Mouse (Mus musculus) brain, embryonic 18.5 days (tissue): ENCODE measurements around the gene Zfp384.

Experiments
- DNase-seq: peaks from one replicate; pipeline ENCODE4 v3.0.0-alpha.2; 2012; ENCODE audit warnings: low read depth, low spot score

The Zfp384 gene

DNA sequence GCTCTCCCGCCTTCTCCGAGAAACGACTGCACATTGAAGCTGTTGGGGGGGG is at the start of gene Zfp384:
Zfp384 (plus strand) TSS at position 17 of the 52 bp plus-strand sequence.
- no peak for DNase-seq

DNA sequence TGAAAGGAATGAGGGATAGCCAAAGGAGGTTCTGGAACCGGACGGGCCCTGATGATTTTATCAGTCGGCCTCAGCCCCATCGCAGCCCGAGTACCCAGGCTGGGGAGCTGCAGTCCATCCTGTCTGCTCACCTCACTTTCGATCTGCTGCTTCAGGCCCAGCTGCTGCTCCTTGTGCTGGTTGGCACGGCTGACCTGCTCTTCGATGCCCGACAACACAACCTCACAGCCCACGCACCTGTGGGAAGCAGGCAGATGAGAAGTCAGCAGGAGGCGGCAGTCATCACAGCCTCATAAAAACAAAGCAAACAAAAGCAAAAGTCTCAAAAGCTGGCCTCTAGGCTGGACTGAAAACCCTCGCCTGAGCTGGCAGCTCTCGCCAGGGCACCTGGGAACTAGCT is 49.0 kb upstream of the Zfp384 start:
- no peak for DNase-seq

DNA sequence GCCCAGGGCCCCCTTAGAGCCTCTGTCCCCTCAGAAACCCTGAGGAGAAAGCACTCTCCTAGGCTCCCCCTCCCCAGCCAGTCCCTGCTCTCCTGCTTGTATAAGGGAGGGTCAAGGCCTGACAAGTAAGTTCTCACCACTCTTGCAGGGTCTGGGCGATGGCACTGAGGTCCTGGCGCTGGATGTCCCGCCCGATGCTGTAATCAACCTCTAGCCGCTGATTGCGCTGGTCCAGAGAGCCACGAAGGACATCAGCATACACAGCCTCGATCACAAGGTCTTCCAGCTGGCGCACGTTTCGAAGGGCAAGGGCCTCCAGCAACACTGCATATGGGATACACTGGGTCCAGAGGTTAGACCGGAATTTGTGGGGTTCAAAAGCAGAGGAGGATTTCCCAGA is 47.9 kb upstream of the Zfp384 start:
- DNase-seq = no peak

DNA sequence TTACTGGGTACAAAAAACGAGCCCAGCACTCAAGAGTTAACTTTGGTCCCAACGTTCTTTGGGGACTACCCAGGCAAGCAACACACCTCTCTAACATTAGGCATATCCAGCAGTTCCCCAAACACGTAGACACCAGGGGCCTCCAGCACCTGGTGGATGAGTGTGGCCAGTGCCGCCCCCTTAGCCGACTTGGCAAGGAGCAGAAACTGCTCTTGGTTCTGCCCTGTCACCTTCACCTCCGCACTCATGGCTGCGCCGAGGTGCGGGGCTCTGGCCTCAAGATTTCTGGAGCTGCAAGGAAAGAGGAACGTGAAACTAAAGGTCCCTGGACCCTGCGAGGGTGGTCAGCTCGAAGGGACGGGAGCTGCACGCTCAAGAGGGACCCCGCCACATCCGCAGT is 44.3 kb upstream of the Zfp384 start:
- DNase-seq = no peak

DNA sequence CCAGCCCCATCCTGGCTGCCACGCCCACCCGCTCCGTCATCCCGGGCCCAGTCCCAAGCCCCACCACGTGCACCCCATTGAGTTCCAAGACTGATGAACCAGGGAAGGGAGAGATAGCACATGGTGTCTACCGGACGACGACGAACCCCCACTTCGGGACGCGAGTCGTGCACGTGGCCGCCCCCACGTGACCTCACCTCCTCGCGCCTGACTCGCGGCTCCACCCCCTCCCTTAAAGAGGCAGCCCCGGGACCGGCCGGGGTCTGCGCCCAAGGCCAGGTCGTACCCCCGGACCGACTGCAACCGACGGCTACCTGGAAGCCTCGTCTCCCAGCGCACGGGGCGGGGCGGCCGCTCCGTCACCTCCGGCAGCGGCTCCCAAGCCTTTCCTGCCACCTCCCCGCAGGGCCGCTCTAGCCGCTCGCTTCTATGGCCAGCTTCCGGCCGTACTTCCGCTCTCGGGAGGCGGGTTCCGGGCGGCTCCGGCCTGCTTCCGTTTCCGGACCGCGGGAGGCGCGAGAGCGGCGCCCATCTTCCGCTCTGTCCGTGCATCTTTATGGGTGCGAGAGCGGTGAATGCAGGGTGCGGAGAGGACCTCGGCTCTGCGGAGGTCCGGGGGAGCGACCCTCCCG is 43.7 kb upstream of the Zfp384 start, which contains the start of gene Cops7a:
Cops7a (minus strand) TSS at position 451 of the 632 bp plus-strand sequence.
- DNase-seq = peak; percentile 88

DNA sequence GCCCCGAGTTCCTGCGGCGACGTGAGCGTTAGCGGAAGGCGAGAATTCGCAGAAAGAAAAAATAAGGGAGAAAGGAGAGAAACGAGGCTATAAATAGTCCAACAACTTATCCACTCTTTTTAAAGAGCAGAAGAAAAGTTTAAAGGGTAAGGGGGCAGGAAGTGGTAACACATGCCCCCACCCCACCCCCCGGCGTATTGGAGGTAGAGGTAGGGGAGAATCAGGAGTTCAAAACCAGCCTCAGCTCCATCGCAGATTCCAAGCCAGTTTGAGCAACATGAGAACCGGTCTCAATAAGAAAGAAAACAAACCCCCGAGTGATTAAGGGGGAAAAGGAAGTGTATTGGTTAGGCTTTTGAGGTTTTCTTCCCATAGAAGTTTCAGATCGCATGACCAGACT is 43.2 kb upstream of the Zfp384 start:
- DNase-seq = no peak

DNA sequence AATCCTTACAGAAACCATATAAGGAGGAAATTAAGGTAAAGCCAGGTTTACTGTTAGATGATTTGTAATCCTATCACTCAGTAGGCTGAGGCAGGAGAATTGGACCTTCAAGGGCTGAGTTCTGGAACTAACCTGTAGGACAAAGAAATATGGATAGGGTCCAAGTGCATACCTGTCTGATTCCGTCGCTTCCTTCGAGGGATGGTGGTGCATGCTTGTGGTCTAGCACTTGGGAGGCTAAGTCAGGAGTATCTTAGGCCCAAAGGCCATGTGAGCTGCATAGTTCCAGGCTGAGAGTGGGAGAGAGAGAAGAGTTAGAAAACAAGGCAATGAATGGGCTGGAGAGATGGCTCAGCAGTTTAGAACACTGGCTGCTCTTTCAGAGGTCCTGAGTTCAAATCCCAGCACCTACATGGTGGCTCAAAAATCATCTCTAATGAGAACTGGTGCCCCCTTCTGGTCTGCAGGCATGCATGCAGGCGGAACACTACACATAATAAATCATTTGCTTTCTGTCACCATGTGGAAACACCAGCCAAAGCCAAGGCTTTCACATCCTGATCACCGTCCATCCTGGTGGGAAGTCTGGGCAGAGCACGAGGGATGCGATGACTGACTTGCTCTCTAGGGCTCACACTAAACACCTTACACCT is 42.4 kb upstream of the Zfp384 start:
- DNase-seq = no peak

DNA sequence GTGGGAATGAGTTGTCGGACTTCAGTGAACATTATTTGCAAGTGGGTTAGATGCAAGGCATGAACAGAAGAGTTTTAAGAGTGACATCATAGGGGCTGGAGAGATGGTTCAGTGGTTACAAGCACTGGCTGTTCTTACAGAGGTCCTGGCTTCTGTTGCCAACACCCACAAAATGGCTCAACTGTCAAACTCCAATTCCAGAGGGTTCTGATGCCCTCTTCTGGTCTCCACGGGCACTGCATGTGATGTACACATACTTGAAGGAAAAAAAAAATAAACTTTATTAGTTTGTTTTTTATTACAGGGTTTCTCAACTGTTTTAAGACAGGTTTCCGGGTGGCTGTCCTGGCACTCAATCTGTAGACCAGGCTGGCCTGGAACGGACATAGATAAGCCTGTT is 41.2 kb upstream of the Zfp384 start:
- no peak for DNase-seq

DNA sequence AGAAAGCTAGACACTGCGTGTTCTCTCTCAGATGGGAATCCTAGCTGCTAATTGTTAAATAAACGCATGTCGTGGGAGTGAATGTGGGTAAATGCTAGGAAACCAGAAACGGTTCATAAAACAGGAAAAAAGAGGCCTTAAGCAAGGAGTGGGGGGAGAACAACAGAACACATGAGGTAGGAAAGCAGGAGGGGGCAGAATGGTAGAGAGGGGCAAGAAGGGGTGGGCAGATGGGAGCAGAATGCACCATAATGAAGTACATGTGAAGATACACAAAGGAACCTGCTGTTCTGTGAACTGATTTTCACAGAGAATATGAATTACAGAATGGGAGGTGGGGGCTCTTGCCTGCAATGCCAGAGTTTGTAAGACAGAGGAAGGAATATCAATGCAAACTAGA is 16.7 kb upstream of the Zfp384 start:
- DNase-seq = no peak

DNA sequence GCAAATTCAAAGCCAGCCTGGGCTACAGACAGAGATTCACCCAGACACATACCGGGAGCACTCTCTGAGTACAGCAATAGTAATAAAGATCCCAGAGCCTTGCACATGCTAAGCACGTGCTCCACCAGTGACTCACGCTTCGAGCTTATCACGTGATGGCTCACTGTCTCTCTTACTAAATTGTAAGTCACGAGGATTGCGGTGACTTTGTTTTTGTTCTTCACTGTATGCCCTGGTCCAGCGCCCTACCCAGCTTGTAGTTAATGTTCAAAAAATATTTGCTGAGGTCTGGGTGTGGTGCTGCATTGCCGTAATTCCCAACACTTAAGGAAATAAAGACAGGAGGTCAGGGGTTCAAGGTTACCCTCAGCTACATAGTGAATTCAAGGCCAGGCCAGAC is 15.6 kb upstream of the Zfp384 start:
- no peak for DNase-seq

DNA sequence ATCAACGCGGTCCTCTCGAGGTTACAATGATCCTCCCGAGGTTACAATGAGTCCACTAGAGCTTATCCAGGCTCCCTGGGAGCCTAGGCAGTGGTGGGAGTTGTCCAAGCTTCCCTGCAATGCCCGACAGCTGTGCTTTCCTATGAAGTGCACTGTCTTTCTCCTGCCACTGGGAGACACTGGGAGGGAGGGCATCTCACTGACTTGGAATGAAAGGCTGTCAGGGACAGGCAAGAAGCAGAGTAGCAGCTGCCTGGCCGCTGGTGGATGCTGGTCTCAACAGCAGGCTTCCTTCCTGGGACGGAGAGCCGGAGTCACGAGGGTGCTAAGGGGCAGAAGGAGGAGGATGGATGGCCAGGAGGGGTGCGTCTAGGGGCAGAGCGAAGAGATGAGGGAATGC is 15.1 kb upstream of the Zfp384 start:
- DNase-seq = no peak

DNA sequence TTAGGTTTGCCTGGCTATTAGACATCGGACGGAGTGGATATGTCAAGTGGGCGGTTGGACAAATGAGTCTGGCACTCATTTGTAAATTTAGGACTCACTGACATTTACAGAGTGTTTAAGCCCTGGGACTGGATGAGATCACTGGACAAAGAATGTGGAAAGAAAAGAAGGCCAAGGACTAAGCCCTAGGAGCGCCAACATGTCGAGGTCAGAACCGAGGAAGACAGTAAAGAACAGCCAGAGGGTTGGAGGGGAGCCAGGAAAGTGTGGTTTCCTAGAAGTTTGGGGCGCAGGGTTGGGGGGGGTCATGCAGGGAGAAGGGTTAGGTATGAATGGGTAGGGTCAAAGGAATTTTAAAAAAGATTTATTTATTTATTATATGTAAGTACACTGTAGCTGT is 13.7 kb upstream of the Zfp384 start:
- DNase-seq = no peak

DNA sequence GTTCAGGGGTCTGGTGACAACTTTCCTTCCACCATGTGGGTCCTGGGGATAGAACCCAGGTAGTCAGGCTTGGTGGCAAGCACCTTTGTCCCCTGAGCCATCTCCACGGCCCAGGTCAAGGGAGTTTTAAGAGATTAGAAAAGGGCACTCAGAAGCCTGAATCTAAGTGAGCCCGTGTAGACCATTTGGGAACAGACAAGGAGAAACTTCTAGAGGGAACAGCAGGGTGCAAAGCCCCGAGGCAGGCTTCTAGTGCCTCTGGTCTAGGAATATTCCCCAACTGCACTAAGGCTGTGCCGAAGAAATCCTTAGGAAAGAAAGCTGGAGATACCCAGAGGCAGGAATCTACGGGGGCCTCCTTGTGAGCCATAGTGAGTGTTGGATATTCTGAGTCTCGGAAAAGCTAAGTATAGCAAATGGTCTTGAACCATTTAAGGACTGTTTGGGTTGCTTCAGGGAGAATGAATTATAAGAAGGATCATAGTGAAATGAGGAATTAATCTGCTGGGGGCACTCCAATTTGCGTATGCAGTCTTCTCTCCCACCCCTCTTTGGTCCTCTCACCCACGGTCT is 13.0 kb upstream of the Zfp384 start:
- no peak for DNase-seq

DNA sequence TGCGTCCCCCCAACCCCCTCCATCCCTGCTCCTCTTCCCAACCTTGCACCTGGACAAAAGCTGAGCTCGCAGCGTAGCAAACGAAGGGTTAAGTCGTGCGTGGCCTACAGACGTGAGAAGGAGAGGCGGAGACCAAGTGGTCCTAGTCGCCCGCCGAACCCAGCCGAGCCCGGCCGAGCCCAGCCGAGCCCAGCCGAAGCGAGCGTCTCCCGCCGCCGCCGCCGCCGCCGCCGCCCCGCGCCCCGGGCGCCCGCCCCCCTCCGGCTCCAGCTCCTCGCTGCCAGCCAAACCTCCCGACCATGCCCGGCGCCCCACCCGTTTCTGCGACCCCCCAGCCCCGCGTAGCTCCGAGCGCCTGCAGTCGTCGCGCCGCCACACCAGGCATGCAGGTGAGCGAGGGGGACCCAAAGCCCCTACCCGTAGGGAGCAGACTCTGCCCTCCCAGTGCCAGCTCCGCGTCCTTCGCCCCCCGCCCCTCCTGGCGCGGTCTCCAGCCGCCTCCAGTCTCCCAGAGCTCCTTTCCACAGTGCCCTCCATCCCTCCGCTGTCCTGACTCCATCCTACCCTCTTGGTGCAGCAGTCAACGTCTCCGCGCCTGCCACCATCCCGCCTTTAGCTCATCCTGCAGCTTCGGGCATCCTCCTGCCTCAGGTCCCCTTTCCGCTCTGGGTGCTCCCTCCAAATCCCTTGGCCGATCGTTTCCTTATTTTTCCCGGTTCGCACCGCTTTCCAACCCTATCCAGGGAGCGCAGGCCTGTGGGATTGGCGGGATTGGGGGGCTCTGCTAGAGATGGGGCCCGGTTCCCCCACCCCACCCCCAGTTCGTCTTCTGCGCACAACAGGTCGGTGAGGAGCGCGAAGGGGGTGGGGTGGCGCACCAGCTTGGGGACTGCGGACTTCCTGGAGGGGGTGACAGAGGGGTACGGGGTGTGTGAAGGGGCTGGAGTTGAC is 12.1 kb upstream of the Zfp384 start, which contains the start of gene Pianp:
Pianp (plus strand) TSS at position 144 of the 951 bp plus-strand sequence.
- no peak for DNase-seq

DNA sequence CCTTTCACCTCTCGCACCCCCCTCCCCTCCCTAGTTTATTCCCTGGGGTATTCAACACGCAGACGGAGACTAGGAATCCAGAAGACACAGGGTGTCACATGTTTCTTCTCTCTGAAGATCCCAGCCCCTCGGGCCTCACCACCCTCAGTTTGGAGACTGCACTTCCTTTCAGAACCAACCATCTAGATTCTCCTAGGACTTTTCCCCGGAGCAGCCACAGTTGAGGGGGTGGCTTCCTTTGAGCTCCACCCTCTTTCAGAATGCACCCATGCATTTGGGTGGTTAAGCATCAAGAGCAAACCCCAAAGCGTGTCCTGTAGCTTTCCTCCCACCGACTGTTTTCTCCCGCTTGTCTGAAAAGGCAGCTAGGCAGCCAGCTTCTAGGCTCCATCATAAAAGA is 10.9 kb upstream of the Zfp384 start:
- no peak for DNase-seq

DNA sequence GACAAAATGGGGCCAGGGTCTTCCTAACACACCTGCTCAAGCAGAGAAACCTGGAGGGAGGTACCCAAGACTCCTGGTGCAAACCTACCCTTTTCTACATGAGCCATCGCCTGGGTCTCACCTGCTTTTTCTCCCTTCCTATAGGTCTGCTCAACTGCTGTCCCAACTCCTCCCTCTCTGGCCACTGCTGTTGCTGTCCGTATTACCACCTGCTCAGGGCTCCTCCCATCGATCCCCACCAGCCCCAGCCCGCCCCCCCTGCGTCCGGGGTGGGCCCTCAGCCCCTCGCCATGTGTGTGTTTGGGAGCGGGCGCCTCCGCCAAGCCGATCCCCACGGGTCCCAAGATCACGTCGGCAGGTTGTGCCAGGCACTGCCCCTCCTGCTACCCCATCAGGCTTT is 9.9 kb upstream of the Zfp384 start:
- no peak for DNase-seq

DNA sequence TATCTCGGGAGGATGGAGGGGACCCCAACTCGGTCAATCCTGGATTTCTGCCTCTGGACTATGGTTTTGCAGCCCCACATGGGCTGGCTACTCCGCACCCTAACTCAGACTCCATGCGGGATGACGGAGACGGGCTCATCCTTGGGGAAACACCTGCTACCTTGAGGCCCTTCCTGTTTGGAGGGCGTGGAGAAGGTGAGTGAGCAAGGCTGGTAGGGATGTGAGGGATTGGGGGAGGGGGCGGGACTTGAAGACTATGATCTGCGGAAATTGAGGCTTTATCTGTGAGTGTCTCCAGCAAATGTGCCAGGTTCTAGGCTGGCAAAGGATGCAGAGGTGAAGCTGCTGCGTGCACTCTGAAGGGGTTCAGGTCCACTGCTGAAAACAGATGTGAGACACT is 9.4 kb upstream of the Zfp384 start:
- no peak for DNase-seq

DNA sequence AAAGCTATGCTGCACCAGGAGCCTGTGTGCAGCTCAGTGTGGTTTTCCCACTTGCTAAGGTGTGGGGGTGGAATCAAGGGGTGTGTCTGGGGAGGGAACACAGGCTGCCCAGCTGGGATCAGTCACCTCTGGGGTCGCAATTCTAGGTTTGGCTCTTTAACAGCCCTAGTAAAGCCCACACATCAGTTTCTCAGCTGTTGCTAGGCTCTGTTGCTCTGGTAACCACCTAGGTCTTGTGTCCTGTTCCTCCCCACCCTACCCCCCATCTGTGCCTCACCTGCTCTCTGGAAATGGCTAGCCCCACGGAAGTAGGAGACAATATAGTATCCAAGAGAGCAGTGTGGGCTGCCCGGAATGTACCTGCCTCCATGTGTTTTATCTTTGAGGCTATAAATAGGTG is 5.2 kb upstream of the Zfp384 start:
- no peak for DNase-seq

DNA sequence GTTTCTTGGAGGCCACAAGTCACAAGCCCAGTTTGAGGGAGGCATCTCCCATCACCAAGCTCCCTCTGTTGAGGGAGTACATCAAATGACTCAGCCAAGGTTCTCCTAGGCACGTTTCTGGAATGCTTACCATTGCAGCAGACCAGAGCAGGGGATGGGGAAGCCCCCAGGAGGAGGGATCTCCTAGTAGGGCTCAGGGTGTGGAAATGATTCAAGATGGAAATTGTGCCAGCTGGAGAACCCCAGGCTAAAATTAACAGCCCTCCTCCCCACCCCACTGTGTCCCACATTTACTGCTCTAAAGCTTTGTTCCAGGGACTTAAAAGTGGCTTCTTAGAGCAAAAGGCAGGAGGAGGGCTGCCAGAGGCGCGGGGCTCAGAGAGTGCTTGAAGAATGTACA is 3.9 kb upstream of the Zfp384 start:
- no peak for DNase-seq

DNA sequence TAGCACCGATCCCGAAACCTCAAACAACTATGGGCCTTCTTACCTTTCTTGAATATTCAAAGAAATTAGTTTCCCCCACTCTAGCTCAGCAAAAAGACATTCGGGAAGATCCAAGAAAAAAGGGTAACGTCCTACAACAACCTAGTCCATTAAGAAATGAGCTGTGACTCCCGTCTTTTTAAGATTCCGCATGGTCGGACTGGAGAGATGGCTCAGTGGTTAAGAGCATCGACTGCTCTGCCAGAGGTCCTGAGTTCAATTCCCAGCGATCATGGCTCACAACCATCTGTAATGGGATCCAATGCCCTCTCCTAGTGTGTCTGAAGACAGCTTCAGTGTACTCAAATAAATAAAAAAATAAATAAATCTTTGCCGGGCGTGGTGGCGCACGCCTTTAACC is 885 bp upstream of the Zfp384 start:
- DNase-seq = no peak

DNA sequence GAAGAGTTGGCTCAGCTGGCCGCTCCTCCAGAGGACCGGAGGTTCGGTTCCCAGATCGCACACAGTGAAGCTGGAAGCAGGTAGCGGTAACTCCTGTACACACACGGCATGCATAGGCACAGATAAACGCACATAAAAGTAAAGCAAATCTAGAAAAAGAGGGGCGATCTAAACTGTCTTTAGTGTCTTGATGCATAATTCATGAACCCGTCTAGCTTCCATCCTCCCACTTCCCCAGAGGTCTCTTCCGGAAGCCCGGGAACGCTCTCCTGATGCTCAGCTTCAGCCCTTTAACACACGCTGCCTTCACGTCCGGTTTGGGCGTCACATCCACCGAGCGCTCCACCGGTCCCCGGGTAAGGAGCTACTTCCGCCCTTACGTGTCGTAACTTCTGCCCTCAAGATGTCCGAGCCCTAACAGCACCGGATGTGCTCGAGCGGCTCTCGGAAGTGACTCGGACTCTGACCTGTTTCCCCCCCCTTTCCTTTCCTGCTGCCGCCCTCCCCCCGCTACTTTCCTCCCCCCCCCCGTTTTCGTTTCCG is 288 bp upstream of the Zfp384 start:
- DNase-seq = peak; percentile 99
